Mouse (Mus musculus): ENCODE measurements around the gene Klk5. TPM values are rescaled to one million over a fixed set of nuclear protein-coding genes. Genes with fewer than 3 reads are reported as not detected.
A peak's percentile ranks its signal among the peaks of the same experiment; 100 is the strongest.

Gene Klk5
- polyA plus RNA-seq, 1 experiment from 2014 or later: not detected

- no peaks in the 10 kb centered on the region for H3K4me1 ChIP-seq (replicated peaks; ENCODE audit: control insufficient read depth, insufficient read depth, low read length)
- H3K4me3 ChIP-seq (replicated peaks; ENCODE audit: low read length): no peak overlapping the region
- no peak overlapping the region for H3K9ac ChIP-seq (replicated peaks; ENCODE audit: low read depth, low read length)
- H3K4me2 ChIP-seq (ENCODE audit: low read length): no peak overlapping the region
- no peaks in the 10 kb centered on the region for H3K36me3 ChIP-seq (ENCODE audit: control insufficient read depth, insufficient read depth)
- H3K9me3 ChIP-seq (ENCODE audit: control insufficient read depth, low read length): no peaks in the 10 kb centered on the region
- no peak for ATAC-seq
- no peaks in the 10 kb centered on the region for H3K27me3 ChIP-seq (replicated peaks; ENCODE audit: control insufficient read depth, insufficient read depth, low read length)
- no peak overlapping the region for H3K27ac ChIP-seq (ENCODE audit: low read length)
- WGBS: 23% methylated on average over 8 of the region's 8 CpGs
Measured at GRCm38 (mm10) chr7:43860411-43860810, 18.6 kb downstream of the Klk5 start.

DNA sequence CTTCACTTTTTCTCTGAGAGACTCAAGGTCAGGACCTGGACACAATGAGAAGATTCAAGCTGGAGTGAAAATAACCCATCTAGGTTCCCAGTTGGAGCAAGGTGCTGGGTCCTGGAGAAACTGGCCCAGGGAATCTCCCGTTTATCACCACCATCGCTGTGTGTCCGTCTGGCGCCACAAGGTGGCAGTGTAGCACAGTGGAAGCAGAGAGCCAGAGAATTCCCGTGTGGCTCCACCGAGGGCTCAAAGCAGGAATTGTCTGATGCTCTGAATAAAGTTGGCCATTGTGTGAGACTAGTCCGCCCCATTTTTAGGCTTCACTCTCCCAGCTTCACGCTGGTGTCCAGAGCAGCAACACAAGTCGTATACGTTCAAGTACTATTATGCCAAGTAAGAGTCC, 31.5 kb downstream of the Klk5 start:
- peak; percentile 55; the same call in 1 of the 2 replicates for ATAC-seq
- H3K9me3 ChIP-seq (ENCODE audit: control insufficient read depth, low read length): no peaks in the 10 kb centered on the region
- H3K4me2 ChIP-seq (ENCODE audit: low read length): no peak overlapping the region
- no peak overlapping the region for H3K9ac ChIP-seq (replicated peaks; ENCODE audit: low read depth, low read length)
- 4% methylated on average over 10 of the region's 10 CpGs for WGBS
- H3K4me1 ChIP-seq (replicated peaks; ENCODE audit: control insufficient read depth, insufficient read depth, low read length): no peaks in the 10 kb centered on the region
- no peaks in the 10 kb centered on the region for H3K36me3 ChIP-seq (ENCODE audit: control insufficient read depth, insufficient read depth)
- H3K27me3 ChIP-seq (replicated peaks; ENCODE audit: control insufficient read depth, insufficient read depth, low read length): no peaks in the 10 kb centered on the region
- no peak overlapping the region for H3K4me3 ChIP-seq (replicated peaks; ENCODE audit: low read length)
- no peak overlapping the region for H3K27ac ChIP-seq (ENCODE audit: low read length)

GRCm38 (mm10) chr7:43873674-43874073, 31.9 kb downstream of the Klk5 start:
- Histone ChIP-seq H3K27me3 (replicated peaks; ENCODE audit: control insufficient read depth, insufficient read depth, low read length) (no peaks in the 10 kb centered on the region), H3K9me3 (ENCODE audit: control insufficient read depth, low read length) (no peaks in the 10 kb centered on the region), H3K4me2 (ENCODE audit: low read length) (no peak overlapping the region), H3K27ac (ENCODE audit: low read length) (no peak overlapping the region), H3K9ac (replicated peaks; ENCODE audit: low read depth, low read length) (no peak overlapping the region), H3K4me1 (replicated peaks; ENCODE audit: control insufficient read depth, insufficient read depth, low read length) (no peaks in the 10 kb centered on the region), H3K36me3 (ENCODE audit: control insufficient read depth, insufficient read depth) (no peaks in the 10 kb centered on the region), H3K4me3 (replicated peaks; ENCODE audit: low read length) (no peak overlapping the region)
- ATAC-seq: no peak
- WGBS: 73% methylated on average over 3 of the region's 3 CpGs

- Histone ChIP-seq H3K4me2 (ENCODE audit: low read length) (no peak overlapping the region), H3K9me3 (ENCODE audit: control insufficient read depth, low read length) (no peaks in the 10 kb centered on the region), H3K4me1 (replicated peaks; ENCODE audit: control insufficient read depth, insufficient read depth, low read length) (no peaks in the 10 kb centered on the region), H3K27me3 (replicated peaks; ENCODE audit: control insufficient read depth, insufficient read depth, low read length) (no peaks in the 10 kb centered on the region), H3K27ac (ENCODE audit: low read length) (no peak overlapping the region), H3K36me3 (ENCODE audit: control insufficient read depth, insufficient read depth) (no peaks in the 10 kb centered on the region), H3K4me3 (replicated peaks; ENCODE audit: low read length) (no peak overlapping the region), H3K9ac (replicated peaks; ENCODE audit: low read depth, low read length) (no peak overlapping the region)
- no peak for ATAC-seq
- 79% methylated on average over 6 of the region's 6 CpGs for WGBS
Measured at GRCm38 (mm10) chr7:43874868-43875375, 33.2 kb downstream of the Klk5 start.

DNA sequence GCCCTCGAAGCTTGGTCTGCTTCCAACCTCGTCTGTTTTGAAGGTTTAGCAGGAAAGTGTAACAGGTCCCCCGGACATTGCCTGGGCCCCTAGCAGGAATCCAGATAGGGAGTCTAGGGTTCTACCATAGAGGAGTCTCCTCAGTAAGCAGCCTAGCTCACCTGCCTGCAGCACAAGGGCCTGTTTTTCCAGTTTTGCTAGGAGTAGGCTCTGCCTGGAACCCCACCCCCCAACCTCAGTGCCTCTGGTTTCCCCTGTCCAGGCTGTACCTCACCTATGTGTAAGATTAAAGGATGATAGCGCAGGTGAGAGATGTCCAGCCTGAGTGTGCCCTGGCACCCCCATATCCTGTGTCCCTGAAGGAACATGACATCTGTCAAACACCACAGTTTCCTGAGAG, 34.7 kb downstream of the Klk5 start:
- 88% methylated on average over 4 of the region's 4 CpGs for WGBS
- Histone ChIP-seq H3K27me3 (replicated peaks; ENCODE audit: control insufficient read depth, insufficient read depth, low read length) (no peaks in the 10 kb centered on the region), H3K27ac (ENCODE audit: low read length) (no peak overlapping the region), H3K9ac (replicated peaks; ENCODE audit: low read depth, low read length) (no peak overlapping the region), H3K36me3 (ENCODE audit: control insufficient read depth, insufficient read depth) (no peaks in the 10 kb centered on the region), H3K4me3 (replicated peaks; ENCODE audit: low read length) (no peak overlapping the region), H3K4me2 (ENCODE audit: low read length) (no peak overlapping the region), H3K9me3 (ENCODE audit: control insufficient read depth, low read length) (no peaks in the 10 kb centered on the region), H3K4me1 (replicated peaks; ENCODE audit: control insufficient read depth, insufficient read depth, low read length) (no peaks in the 10 kb centered on the region)
- ATAC-seq: no peak

- H3K9me3 ChIP-seq (ENCODE audit: control insufficient read depth, low read length): no peaks in the 10 kb centered on the region
- no peaks in the 10 kb centered on the region for H3K4me1 ChIP-seq (replicated peaks; ENCODE audit: control insufficient read depth, insufficient read depth, low read length)
- ATAC-seq: no peak
- no peak overlapping the region for H3K4me2 ChIP-seq (ENCODE audit: low read length)
- H3K36me3 ChIP-seq (ENCODE audit: control insufficient read depth, insufficient read depth): no peaks in the 10 kb centered on the region
- WGBS: 39% methylated on average over 1 of the region's 1 CpGs
- H3K27ac ChIP-seq (ENCODE audit: low read length): no peak overlapping the region
- no peak overlapping the region for H3K9ac ChIP-seq (replicated peaks; ENCODE audit: low read depth, low read length)
- H3K27me3 ChIP-seq (replicated peaks; ENCODE audit: control insufficient read depth, insufficient read depth, low read length): no peaks in the 10 kb centered on the region
- H3K4me3 ChIP-seq (replicated peaks; ENCODE audit: low read length): no peak overlapping the region
Measured at GRCm38 (mm10) chr7:43878281-43878680, 36.5 kb downstream of the Klk5 start.

DNA sequence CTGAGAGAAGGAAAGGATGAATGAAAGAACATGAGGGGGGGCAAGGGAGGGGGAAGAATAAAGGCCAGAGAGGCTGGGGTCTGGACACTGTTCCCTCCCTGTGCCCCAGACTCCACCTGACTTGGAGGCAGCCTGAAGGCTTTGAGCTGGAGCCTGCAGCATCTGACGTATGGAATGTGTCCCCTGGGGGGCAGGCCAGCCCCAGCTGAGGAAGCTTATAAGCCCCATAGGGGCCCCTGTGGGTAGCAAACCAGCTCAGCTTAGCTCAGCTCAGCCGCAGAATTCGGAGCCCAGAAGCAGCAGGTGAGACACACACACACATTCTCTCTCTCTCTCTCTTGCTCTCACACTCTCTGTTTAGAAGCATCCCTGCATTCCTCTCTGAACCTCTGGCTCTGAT, 39.1 kb downstream of the Klk5 start, which contains the start of gene Klk4:
TSS of gene Klk4 (plus strand) at position 249 of the 400 bp plus-strand sequence.
- Histone ChIP-seq H3K4me1 (replicated peaks; ENCODE audit: control insufficient read depth, insufficient read depth, low read length) (no peaks in the 10 kb centered on the region), H3K4me2 (ENCODE audit: low read length) (no peak within 1 kb of the TSS), H3K27ac (ENCODE audit: low read length) (no peak within 1 kb of the TSS), H3K4me3 (replicated peaks; ENCODE audit: low read length) (no peak within 1 kb of the TSS), H3K36me3 (ENCODE audit: control insufficient read depth, insufficient read depth) (no peaks in the 10 kb centered on the region), H3K9ac (replicated peaks; ENCODE audit: low read depth, low read length) (no peak within 1 kb of the TSS), H3K9me3 (ENCODE audit: control insufficient read depth, low read length) (no peaks in the 10 kb centered on the region), H3K27me3 (replicated peaks; ENCODE audit: control insufficient read depth, insufficient read depth, low read length) (no peaks in the 10 kb centered on the region)
- WGBS: 3% methylated on average over 3 of the region's 3 CpGs
- no peak for ATAC-seq

- Histone ChIP-seq H3K4me2 (ENCODE audit: low read length) (no peak overlapping the region), H3K9ac (replicated peaks; ENCODE audit: low read depth, low read length) (no peak overlapping the region), H3K4me3 (replicated peaks; ENCODE audit: low read length) (no peak overlapping the region), H3K4me1 (replicated peaks; ENCODE audit: control insufficient read depth, insufficient read depth, low read length) (no peaks in the 10 kb centered on the region), H3K36me3 (ENCODE audit: control insufficient read depth, insufficient read depth) (no peaks in the 10 kb centered on the region), H3K27me3 (replicated peaks; ENCODE audit: control insufficient read depth, insufficient read depth, low read length) (no peaks in the 10 kb centered on the region), H3K27ac (ENCODE audit: low read length) (no peak overlapping the region), H3K9me3 (ENCODE audit: control insufficient read depth, low read length) (no peaks in the 10 kb centered on the region)
- no peak for ATAC-seq
- WGBS: 14% methylated on average over 4 of the region's 4 CpGs
Measured at GRCm38 (mm10) chr7:43882346-43882745, 40.6 kb downstream of the Klk5 start.

DNA sequence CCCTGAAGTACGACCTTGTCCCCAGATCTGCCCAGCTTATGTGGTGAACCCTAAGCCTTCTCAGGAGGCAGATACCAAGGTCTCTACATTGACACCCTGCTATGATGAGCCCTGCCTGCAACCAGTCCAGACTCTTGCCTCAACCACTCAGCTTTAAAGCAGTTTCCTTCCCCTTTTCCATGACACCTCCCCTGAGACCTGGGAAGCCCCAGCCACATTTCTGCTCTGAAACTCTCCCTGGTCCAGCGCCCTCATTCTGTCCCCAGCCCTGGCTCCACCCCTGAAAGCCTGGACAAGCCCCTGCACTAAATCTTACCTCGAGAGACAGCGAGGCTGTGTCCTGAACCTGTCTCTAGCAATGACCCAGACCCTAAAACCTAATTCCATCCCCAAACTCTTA, 41.0 kb downstream of the Klk5 start:
- Histone ChIP-seq H3K27me3 (replicated peaks; ENCODE audit: control insufficient read depth, insufficient read depth, low read length) (no peaks in the 10 kb centered on the region), H3K9me3 (ENCODE audit: control insufficient read depth, low read length) (no peaks in the 10 kb centered on the region), H3K36me3 (ENCODE audit: control insufficient read depth, insufficient read depth) (no peaks in the 10 kb centered on the region), H3K4me1 (replicated peaks; ENCODE audit: control insufficient read depth, insufficient read depth, low read length) (no peaks in the 10 kb centered on the region), H3K4me3 (replicated peaks; ENCODE audit: low read length) (no peak overlapping the region), H3K4me2 (ENCODE audit: low read length) (no peak overlapping the region), H3K9ac (replicated peaks; ENCODE audit: low read depth, low read length) (no peak overlapping the region), H3K27ac (ENCODE audit: low read length) (no peak overlapping the region)
- ATAC-seq: no peak
- 24% methylated on average over 4 of the region's 4 CpGs for WGBS

- Histone ChIP-seq H3K27me3 (replicated peaks; ENCODE audit: control insufficient read depth, insufficient read depth, low read length) (no peaks in the 10 kb centered on the region), H3K9me3 (ENCODE audit: control insufficient read depth, low read length) (no peaks in the 10 kb centered on the region), H3K27ac (ENCODE audit: low read length) (no peak overlapping the region), H3K36me3 (ENCODE audit: control insufficient read depth, insufficient read depth) (no peaks in the 10 kb centered on the region), H3K4me1 (replicated peaks; ENCODE audit: control insufficient read depth, insufficient read depth, low read length) (no peaks in the 10 kb centered on the region), H3K9ac (replicated peaks; ENCODE audit: low read depth, low read length) (0 out of 2 replicates have a peak overlapping the region, but pooled peaks have one; percentile 5), H3K4me3 (replicated peaks; ENCODE audit: low read length) (no peak overlapping the region), H3K4me2 (ENCODE audit: low read length) (peak overlapping the region; percentile 32; the same call in 1 of the 2 replicates)
- peak; percentile 38; the same call in 1 of the 2 replicates for ATAC-seq
- WGBS: 7% methylated on average over 14 of the region's 14 CpGs
Measured at GRCm38 (mm10) chr7:43883547-43883946, 41.8 kb downstream of the Klk5 start.

Measured in forebrain, embryonic 16.5 days (tissue).